Mouse (Mus musculus): ENCODE measurements around the gene Lhfpl2.

GRCm38 (mm10) chr13:94185631-94186030 is 128.0 kb downstream of the Lhfpl2 start:
- TF ChIP-seq CTCF (conservative IDR thresholded peaks at IDR 0.05; ENCODE audit: low read length) (no peak), POU5F1 (IDR thresholded peaks at IDR 0.05; ENCODE audit: borderline replicate concordance, low read length) (no peak)
